Mouse (Mus musculus) spleen, adult 2 months (tissue): Measurements from ENCODE around the gene Ptprf.

Experiments
- CTCF ChIP-seq: fragments of 200-500 bp; IDR thresholded peaks from 2 replicates; pipeline ENCODE4 v1.5.1; 2011; ENCODE audit warnings: mild to moderate bottlenecking, inconsistent platforms; ENCODE audit not compliant: insufficient read depth, insufficient read length, insufficient replicate concordance; ENCODE audit errors: extremely low read depth
- POLR2A ChIP-seq: fragments of 200-500 bp; IDR thresholded peaks from 2 replicates; pipeline ENCODE4 v1.6.1; 2011; ENCODE audit warnings: low read depth, low read length, inconsistent platforms

GRCm38 (mm10) chr4:118256217-118256616 lies 35.0 kb downstream of the Ptprf start:
- TF ChIP-seq CTCF (no peak), POLR2A (no peak)
